Mouse (Mus musculus): Measurements from ENCODE around the gene Srm. TPM values are rescaled to one million over a fixed set of nuclear protein-coding genes. Genes with fewer than 3 reads are reported as not detected.

Gene Srm
- total RNA-seq, 2 experiments from 2014 or later = 8.7 to 9.5 TPM

- DNase-seq (ENCODE audit: low spot score) = no peak
Measured at GRCm38 (mm10) chr4:148600316-148600715, 9.0 kb downstream of the Srm start.

DNA sequence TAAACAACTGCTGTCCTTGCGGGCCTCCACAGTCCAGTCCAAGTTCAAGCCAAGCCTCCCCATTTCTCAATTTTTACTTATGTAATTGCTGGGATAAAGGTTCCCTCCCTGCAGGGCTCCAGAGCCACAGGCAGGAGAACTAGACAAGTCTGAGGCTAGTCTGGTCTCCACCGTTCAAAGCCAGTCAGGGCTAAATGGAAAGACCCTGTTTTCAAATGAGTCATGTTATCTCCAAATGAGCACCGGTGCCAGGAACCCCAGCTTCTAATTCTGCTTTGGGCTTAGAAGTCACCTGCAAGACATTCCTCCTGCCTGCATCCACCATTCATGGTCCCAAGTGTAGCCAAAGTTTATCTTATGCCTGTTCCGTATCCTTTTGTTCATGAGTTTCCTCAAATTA, 10.6 kb downstream of the Srm start:
- no peak for DNase-seq (ENCODE audit: low spot score)

DNA sequence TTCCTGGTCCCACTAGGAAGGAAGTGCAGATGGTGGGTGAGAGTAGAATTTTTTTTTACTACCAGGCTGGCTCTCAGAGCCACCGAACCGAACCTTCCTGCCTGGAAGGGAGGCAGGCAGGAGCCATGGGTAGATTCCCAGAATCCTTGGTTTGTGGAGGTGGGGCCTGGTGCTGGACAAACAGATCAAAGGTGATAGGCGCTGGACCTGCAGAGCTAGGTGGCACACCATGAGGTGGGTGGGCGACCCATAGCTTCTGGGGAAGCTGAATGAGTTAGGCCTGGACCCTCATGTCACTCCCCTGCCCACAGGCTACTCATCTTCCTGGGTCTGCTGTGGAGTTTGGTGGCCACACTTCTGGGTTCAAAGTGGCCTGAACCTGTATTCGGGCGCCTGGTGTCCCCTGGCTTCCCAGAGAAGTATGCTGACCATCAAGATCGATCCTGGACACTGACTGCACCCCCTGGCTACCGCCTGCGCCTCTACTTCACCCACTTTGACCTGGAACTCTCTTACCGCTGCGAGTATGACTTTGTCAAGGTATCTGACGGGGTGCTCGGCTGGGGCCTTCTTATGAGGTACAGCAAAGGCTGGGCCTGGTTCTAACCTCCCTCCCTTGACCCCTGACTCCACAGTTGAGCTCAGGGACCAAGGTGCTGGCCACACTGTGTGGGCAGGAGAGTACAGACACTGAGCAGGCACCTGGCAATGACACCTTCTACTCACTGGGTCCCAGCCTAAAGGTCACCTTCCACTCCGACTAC, 11.2 kb downstream of the Srm start, which contains the start of gene Masp2:
Gene Masp2 (plus strand): TSS at position 198 of the 764 bp plus-strand sequence.
- no peak for DNase-seq (ENCODE audit: low spot score)

DNA sequence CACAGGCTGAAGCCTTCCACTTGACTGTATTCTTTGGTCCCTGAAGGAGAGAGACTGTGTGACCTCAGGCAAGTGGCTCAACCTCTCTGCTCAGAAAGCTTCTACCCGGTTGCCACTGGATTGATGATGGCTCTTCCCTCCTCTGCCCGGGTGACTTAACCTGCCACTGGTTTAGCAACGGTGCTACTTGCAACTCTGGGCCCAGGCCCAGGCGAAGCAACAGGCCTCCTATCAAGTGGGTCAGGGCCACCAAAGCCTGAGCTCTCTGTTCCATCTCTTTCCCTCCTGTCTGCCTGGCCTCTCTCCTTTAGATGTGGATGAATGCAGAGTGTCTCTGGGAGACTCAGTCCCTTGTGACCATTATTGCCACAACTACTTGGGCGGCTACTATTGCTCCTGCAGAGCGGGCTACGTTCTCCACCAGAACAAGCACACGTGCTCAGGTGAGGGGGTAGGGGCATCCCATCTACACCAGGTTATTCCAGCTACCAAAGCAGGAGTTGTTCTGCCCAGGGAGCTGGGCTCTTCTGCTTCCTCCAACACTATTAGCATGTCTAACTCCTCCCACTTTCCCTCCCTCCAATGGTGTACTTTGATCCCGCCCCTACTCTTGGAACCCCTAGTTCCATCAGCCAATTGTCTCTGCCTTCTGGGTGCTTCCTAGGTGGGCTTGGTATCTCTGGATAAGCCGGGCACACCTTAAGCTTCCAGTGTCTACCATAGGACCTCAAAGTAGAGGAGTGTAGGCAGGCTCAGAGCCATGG, 12.3 kb downstream of the Srm start:
- DNase-seq (ENCODE audit: low spot score) = no peak

DNA sequence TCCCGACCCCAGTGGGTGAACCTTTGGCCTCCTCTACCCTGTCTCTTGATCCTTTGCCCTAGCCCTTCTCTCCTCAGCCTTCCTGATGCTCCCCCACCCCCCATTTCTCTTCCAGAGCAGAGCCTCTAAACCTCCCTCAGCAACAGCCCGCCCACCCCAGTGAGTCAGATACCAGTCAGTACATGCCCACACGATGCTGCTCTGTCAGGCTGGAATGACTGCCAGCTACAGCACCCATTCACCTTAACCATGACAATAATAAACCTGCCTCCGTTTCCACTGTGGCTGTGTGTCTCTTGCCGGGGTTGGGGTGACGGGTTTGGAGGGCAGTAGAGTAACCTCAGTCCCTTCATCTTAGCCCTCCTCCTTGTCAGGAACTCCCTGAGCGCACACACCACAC, 12.8 kb downstream of the Srm start:
- DNase-seq (ENCODE audit: low spot score) = no peak

DNA sequence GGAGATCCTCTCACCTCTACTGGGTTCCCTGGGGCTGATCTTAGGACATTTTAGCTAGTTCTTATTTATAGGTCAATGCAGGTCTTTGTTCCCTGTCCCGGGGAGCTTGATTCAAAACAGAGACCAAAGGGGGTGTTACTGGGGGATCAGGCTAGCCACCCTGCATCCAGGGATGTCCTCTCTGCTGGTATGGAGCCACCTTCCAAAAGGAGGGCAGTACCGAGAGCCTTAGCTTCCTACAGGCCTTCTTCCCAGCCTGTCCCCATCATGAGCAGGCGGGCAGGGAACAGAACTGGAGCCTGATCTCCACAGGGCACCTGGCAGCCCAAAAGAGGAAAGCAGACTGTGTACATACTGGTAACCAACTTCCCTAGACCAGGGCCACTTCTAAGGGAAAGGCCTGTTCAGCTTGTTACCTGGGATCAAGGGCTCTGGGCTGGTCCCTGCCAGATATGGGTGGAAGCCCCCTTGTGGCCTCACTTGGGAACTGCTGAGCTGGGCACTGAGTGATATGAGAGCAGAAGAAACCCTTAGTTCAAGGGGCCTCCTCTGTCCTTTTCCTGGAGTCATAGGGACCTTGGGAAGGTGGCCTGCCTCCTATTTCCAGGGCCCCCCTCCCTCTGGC, 13.3 kb downstream of the Srm start:
- peak; percentile 48 for DNase-seq (ENCODE audit: low spot score)

- peak; percentile 66 for DNase-seq (ENCODE audit: low spot score)
Measured at GRCm38 (mm10) chr4:148607758-148608157, 16.5 kb downstream of the Srm start.

GRCm38 (mm10) chr4:148609805-148610204, 18.5 kb downstream of the Srm start:
- no peak for DNase-seq (ENCODE audit: low spot score)

- no peak for DNase-seq (ENCODE audit: low spot score)
Measured at GRCm38 (mm10) chr4:148610631-148611364, 19.5 kb downstream of the Srm start.

DNA sequence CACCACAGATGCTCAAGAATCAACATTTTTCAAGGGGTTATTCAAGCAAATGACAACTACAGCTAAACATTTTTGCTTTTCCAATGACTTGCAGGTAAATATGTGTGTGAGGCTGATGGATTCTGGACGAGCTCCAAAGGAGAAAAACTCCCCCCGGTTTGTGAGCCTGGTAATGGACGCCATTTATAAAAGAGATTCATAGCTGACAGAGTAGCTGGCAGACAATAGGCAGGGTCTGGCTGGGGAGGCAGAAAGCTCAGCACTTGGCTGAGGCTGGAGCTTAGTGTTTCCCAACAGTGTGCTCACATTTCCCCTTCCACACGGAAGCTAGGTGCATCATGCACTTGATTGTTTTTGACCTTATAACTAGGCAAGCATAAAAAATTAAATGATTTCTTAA, 21.3 kb downstream of the Srm start:
- no peak for DNase-seq (ENCODE audit: low spot score)

GRCm38 (mm10) chr4:148613738-148614137, 22.4 kb downstream of the Srm start:
- DNase-seq (ENCODE audit: low spot score) = no peak

DNA sequence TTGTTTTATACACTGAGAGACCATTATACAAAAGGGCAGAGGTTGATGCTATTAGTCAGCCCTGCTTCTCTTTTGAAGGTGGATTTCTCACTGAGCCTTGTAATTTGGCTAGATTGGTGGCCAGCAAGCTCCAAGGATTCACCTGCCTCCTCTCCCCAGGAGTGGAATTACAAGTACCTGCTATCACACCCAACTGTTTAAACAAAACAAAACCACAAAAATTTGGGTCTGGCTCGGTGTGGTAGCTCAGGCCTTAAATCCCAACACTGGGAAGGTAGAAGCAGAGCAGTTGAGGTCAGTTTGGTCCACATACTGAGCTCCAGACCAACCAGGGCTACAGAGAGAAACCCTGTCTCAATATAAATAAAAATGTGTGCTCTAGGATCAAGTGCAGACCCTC, 28.5 kb downstream of the Srm start:
- DNase-seq (ENCODE audit: low spot score) = no peak

GRCm38 (mm10) chr4:148620718-148621117, 29.4 kb downstream of the Srm start:
- DNase-seq (ENCODE audit: low spot score) = no peak

GRCm38 (mm10) chr4:148622485-148622884, 31.2 kb downstream of the Srm start:
- no peak for DNase-seq (ENCODE audit: low spot score)

DNA sequence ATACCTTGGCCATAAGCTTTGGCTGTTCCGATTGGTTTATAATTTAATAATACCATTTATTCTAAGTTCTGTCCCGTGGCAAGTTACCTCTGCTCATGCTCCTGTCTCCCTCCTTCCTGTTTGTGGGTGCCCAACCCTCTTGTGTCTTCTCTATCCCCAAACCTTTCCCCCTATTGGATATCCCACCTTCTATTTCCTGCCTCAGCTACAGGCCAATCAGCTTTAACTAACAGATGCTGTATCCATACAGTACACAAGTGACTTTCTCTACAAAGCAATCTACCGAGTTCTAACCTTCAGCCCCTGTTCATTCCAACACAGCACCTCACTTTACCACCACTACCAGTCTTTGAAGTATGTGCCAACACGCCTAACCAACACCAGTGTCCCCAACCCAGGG, 32.3 kb downstream of the Srm start:
- DNase-seq (ENCODE audit: low spot score) = no peak

- DNase-seq (ENCODE audit: low spot score) = no peak
Measured at GRCm38 (mm10) chr4:148625010-148625409, 33.7 kb downstream of the Srm start.

DNA sequence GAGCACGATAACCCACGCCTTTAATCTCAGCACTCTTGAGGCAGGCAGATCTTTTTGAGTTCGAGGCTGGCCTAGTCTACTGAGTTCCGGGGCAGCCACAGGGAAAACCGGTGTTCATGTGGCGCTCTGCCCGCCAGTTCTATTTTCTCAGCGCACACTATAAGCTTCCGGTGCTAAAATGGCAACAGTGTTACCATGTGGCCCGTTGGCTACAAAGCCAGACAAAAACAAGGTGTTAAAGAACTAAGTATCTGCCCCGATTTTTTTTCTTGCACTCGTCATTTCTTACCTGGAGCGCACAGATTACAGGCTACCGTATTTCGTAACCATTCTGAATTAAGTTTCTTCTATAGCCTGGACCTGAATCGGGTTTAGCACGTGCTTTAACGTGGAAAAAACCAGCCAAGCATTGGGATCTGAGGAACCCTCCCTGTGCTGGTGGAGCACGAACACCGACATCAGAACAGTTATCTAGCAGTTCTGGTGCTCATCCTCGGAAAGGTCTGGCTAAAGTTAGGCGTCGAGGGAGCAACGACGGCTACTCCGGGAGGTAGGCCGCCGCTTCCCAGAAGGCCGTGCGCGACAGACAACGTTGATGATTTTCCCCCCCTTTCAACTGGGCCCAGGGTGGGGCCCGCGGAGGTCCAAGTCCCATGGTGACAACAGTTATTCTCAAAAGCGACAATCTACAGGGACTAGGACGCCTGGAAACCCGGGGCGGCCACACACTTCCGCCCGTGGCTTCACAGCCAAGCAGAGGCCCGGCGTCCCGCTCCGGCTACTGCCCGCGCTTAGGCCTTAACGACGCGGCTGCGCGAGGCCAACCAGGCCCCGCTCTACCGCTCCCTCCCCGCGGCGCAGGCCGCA, 34.7 kb downstream of the Srm start:
- DNase-seq (ENCODE audit: low spot score) = peak; percentile 24

DNA sequence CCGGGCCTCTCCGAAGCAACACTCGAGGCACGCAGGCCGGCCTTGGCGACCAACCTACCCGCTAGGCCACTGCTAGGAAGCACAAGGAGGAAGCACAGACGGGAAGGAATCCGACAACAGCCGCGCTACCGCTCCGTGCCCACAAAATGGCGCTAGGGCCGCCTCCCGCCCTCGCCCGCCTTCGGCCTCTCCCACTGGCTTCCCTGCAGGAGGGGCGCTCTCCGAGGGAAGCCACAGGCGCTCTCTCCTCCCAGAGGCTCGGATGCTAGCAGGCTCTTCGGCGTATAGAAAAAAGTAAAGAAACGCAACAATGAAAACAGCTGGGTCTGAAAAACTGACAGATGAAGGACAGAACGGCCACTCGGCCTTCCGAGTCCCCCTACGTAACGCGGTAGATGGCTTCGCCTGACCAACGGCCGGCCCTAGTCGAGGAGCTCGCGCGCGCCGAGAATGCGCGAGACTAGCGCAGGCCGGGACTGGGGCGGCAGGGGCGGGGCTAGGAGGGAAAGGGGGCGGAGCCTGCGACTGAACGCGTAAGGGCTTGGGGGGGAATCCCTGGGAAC, 35.4 kb downstream of the Srm start, which contains the start of gene Tardbp:
Gene Tardbp (minus strand): TSS at position 397 of the 563 bp plus-strand sequence.
- peak; percentile 96 for DNase-seq (ENCODE audit: low spot score)

- no peak for DNase-seq (ENCODE audit: low spot score)
Measured at GRCm38 (mm10) chr4:148627246-148627645, 35.9 kb downstream of the Srm start.

DNA sequence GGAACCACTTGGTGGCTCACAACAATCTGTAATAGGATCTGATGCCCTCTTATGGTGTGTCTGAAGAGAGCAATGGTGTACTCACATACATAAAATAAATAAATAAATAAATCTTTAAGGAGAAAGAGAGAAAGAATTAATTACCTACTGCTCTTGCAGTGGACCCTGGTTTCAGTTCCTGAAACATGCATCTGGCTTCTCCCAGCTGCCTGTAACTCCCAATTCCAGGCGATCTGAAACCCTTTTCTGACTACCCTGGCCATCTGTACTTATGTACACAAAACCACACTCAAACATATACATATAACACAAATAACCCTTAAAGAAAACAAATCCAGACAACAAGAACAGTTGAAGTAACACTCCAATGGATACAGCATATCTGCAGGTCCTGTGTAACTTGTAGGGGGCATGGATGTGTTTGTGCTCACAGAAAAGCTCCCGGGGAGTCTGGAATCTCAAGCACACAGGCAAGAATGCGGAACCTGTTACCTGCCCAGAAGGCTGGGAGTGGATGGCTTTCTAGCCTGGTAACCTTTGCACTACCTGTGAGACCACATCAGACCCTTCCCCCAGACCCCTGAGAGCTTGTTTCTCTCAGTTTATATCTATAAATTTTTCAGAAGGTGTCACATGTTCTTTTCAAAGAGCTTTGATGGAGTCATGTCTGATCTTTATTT, 40.9 kb downstream of the Srm start:
- no peak for DNase-seq (ENCODE audit: low spot score)
